In the genomic region with DNA sequence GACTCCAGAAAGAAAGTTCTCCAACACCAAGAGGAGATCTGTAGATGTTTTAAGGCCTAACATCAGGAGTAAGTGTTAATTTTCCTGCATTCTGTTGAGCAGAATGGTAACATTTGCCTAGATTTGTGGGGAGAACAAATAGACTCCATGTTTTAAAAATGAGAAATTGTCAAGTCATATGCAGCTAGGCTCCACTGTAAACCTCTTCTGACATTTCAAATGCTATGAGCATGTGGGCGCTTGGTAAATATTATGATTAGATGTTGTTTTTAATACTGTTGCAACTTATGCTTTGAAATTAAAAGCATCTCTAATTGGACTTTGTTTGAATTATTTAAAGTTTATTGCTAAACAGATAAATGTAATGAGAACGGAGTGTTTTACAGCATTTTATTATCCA, we compare ENCODE assay signal across 20 mouse cellular contexts. TPM values are rescaled to one million over a fixed set of nuclear protein-coding genes. Genes with fewer than 3 reads are reported as not detected.
"Had no signal": no experiment of that assay in that cellular context is flagged by ENCODE, and none has a peak within 500 bp of the region (broad histone marks: within the 10 kb centered on the region; RNA-seq: fewer than 3 reads in every experiment).

No protein-coding gene starts in this region.

- H3K4me2 ChIP-seq: lung, embryonic 15.5 days; midbrain, embryonic 11.5 days; midbrain, embryonic 13.5 days; midbrain, embryonic 15.5 days; neural tube, embryonic 12.5 days; stomach, embryonic 15.5 days had no signal

- DNase-seq: lung, adult 2 months; lung, postnatal 14 days; lung, postnatal 36 days; right cerebral cortex, postnatal 14 days; thymus, adult 2 months; thymus, postnatal 25 days; thymus, postnatal 4 days had no signal

- H3K27ac ChIP-seq: lung, embryonic 15.5 days; macrophage; midbrain, embryonic 13.5 days; midbrain, embryonic 15.5 days; neural tube, embryonic 12.5 days; stomach, embryonic 15.5 days; stomach, postnatal 0 days had no signal

- H3K9ac ChIP-seq: lung, embryonic 15.5 days; midbrain, embryonic 13.5 days; midbrain, embryonic 15.5 days; neural tube, embryonic 12.5 days; stomach, embryonic 15.5 days had no signal

- ATAC-seq: lung, postnatal 0 days; midbrain, embryonic 13.5 days; midbrain, embryonic 15.5 days had no signal

- H3K4me3 ChIP-seq: lung, embryonic 15.5 days; megakaryocyte, embryonic 14.5 days; midbrain, embryonic 13.5 days; midbrain, embryonic 15.5 days; neural tube, embryonic 12.5 days; stomach, embryonic 15.5 days had no signal

- H3K9me3 ChIP-seq: lung, embryonic 15.5 days; megakaryocyte, embryonic 14.5 days; midbrain, embryonic 13.5 days; midbrain, embryonic 15.5 days; neural tube, embryonic 12.5 days; stomach, embryonic 15.5 days had no signal

- H3K36me3 ChIP-seq: lung, embryonic 15.5 days; midbrain, embryonic 13.5 days; midbrain, embryonic 15.5 days; neural tube, embryonic 12.5 days; stomach, embryonic 15.5 days had no signal

- H3K4me1 ChIP-seq: lung, embryonic 15.5 days; megakaryocyte, embryonic 14.5 days; midbrain, embryonic 13.5 days; midbrain, embryonic 15.5 days; neural tube, embryonic 12.5 days; stomach, embryonic 15.5 days had no signal

- H3K27me3 ChIP-seq: lung, embryonic 15.5 days; megakaryocyte, embryonic 14.5 days; midbrain, embryonic 13.5 days; midbrain, embryonic 15.5 days; neural tube, embryonic 12.5 days; stomach, embryonic 15.5 days had no signal

RNA-seq across cellular contexts. Expression of a gene that starts 55.8 kb away (rescaled TPM):
- total RNA-seq: megakaryocyte progenitor cell, adult 5-6 weeks; monocyte, adult 5-6 weeks; neutrophil, adult 5-6 weeks had no signal
